Mouse (Mus musculus): ENCODE measurements around the gene Olfr1495. TPM values are rescaled to one million over a fixed set of nuclear protein-coding genes. Genes with fewer than 3 reads are reported as not detected.
"Not testable (repeated sequence)": the region's sequence is repeated elsewhere in the genome, so short reads cannot be mapped to it uniquely, and the experiment has no call there.

Olfr1495 gene
- polyA plus RNA-seq (2015; fragmentation: Nextera tagmentation; extraction: Ambion mirVana), result not detected in 2 replicates

DNA sequence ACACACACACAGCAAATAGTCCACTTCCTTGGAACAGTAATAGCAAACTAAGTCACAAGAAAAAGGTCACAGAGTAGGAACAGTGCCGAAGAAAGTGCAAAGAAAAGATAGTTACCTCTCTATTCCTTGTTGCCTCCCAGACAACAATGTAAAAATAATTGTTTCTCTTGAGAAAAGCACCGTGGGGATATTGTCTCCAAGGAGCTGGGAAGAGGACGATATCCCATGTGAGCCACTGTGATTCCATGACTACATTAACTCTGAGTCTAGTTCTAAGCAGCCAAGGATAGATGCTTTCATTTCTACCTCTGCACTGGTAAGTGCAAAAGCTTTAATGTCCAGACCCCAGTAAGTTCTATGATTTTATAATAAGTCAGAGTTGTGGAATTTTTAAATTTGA, at the start of gene Olfr1495:
Gene Olfr1495 (plus strand): TSS at position 301 of the 400 bp plus-strand sequence.
- no peak for ATAC-seq
- H3K4me3 ChIP-seq (replicated peaks), result no peak within 1 kb of the TSS
- no peaks in the 10 kb centered on the region for H3K9me3 ChIP-seq
- H3K4me1 ChIP-seq (replicated peaks), result no peaks in the 10 kb centered on the region
- H3K27me3 ChIP-seq (replicated peaks), result no peaks in the 10 kb centered on the region
- H3K36me3 ChIP-seq, result no peaks in the 10 kb centered on the region
- H3K4me2 ChIP-seq (replicated peaks), result no peak within 1 kb of the TSS
- WGBS, result 77% methylated on average over 3 of the region's 3 CpGs
- H3K9ac ChIP-seq, result no peak within 1 kb of the TSS
- no peak within 1 kb of the TSS for H3K27ac ChIP-seq

DNA sequence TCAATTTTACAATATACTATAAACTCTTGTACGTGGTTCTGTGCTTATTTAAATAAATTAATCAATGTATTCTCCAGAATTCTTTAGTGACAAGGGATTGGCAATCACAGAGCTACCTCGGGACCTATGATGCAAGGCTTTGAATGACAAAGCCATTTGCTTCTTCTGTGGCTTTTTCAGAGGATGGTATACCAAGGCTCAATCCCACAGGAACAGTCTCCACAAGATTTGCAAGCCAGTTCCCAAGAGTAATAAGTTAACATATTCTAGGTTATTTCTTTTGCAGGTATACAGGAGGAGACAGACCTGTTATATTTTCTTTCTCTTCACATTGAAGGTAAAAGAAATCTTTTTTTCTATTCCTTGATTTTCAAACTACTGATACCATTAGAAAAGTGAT, 41.4 kb upstream of the Olfr1495 start, which contains the start of gene Olfr1493-ps1:
Gene Olfr1493-ps1 (plus strand): TSS at position 301 of the 400 bp plus-strand sequence.
- Histone ChIP-seq H3K4me2 (replicated peaks) (no peak within 1 kb of the TSS), H3K4me1 (replicated peaks) (no peaks in the 10 kb centered on the region), H3K9ac (no peak within 1 kb of the TSS), H3K27me3 (replicated peaks) (no peaks in the 10 kb centered on the region), H3K4me3 (replicated peaks) (no peak within 1 kb of the TSS), H3K36me3 (no peaks in the 10 kb centered on the region), H3K27ac (no peak within 1 kb of the TSS), H3K9me3 (no peaks in the 10 kb centered on the region)
- no peak for ATAC-seq
- 57% methylated on average over 2 of the region's 2 CpGs for WGBS

DNA sequence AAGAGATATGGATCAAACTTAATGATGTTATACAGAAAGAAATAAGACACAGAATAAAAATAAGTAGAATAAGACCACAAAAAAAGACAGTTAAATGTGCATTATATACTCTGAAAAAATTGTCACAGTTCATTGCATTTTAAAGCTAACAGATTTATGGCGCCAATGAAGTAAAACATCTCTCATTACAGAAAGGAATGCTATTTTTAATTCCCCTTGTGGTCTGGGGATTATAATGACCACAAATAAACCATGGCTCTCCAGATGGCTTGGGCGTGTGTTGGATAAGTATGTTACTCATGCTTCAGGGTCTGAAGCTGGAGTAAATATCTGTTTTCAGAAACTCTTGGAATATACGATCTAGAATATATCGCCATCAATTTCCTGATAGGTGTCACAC, 25.0 kb upstream of the Olfr1495 start, which contains the start of gene Olfr1494:
Gene Olfr1494 (plus strand): TSS at position 301 of the 400 bp plus-strand sequence.
- H3K9me3 ChIP-seq, result no peaks in the 10 kb centered on the region
- no peak within 1 kb of the TSS for H3K4me3 ChIP-seq (replicated peaks)
- H3K36me3 ChIP-seq, result no peaks in the 10 kb centered on the region
- no peak within 1 kb of the TSS for H3K9ac ChIP-seq
- no peak within 1 kb of the TSS for H3K27ac ChIP-seq
- WGBS, result 83% methylated on average over 4 of the region's 4 CpGs
- H3K4me1 ChIP-seq (replicated peaks), result no peaks in the 10 kb centered on the region
- H3K4me2 ChIP-seq (replicated peaks), result no peak within 1 kb of the TSS
- H3K27me3 ChIP-seq (replicated peaks), result no peaks in the 10 kb centered on the region
- no peak for ATAC-seq

DNA sequence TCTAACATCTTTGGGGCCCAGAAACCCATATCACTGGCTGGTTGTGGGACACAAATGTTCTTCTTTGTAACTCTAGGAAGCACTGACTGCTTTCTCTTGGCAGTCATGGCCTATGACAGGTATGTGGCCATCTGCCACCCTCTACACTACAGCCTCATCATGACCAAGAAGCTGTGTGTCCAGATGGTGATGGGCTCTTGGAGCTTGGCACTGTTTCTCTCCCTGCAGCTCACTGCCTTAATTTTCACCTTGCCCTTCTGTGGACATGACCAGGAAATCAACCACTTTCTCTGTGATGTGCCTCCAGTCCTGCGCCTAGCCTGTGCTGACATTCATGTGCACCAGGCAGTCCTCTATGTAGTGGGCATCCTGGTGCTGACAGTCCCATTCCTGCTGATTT, 15.0 kb upstream of the Olfr1495 start:
- H3K9ac ChIP-seq, result no peak overlapping the region
- ATAC-seq, result no peak

DNA sequence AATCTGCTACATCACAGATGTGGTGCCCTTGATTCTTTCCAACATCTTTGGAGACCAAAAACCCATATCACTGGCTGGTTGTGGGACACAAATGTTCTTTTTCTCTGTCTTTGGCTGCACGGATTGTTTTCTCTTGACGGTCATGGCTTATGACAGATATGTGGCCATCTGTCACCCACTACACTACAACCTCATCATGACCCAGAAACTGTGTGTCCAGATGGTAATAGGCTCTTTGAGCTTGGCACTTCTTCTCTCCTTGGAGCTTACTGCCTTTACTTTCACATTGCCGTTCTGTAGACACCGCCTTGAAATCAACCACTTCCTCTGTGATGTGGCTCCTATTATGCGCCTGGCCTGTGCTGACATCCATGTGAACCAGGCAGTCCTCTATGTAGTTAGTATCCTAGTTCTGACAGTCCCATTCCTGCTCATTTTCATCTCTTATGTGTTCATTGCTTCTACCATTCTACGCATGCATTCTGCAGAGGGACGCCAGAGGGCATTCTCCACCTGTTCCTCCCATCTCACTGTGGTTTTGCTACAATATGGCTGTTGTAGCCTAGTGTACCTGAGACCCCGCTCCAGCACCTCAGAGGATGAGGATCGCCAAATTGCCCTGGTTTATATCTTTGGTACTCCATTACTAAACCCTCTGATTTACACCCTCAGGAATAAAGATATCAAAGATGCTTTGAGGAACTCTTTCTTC, 4.3 kb downstream of the Olfr1495 start:
- H3K27me3 ChIP-seq (replicated peaks), result no peaks in the 10 kb centered on the region
- no peaks in the 10 kb centered on the region for H3K4me1 ChIP-seq (replicated peaks)
- no peak overlapping the region for H3K4me3 ChIP-seq (replicated peaks)
- ATAC-seq, result no peak
- H3K27ac ChIP-seq, result no peak overlapping the region
- WGBS, result 90% methylated on average over 9 of the region's 9 CpGs
- H3K4me2 ChIP-seq (replicated peaks), result no peak overlapping the region
- no peak overlapping the region for H3K9ac ChIP-seq
- no peaks in the 10 kb centered on the region for H3K36me3 ChIP-seq
- H3K9me3 ChIP-seq, result no peaks in the 10 kb centered on the region

More for the DNA sequence above, 15.0 kb upstream of the Olfr1495 start:
- Histone ChIP-seq H3K4me2 (replicated peaks) (no peak overlapping the region), H3K27me3 (replicated peaks) (no peaks in the 10 kb centered on the region), H3K4me3 (replicated peaks) (no peak overlapping the region), H3K4me1 (replicated peaks) (no peaks in the 10 kb centered on the region), H3K9me3 (no peaks in the 10 kb centered on the region), H3K27ac (no peak overlapping the region), H3K36me3 (no peaks in the 10 kb centered on the region)
- WGBS, result 92% methylated on average over 1 of the region's 1 CpGs

DNA sequence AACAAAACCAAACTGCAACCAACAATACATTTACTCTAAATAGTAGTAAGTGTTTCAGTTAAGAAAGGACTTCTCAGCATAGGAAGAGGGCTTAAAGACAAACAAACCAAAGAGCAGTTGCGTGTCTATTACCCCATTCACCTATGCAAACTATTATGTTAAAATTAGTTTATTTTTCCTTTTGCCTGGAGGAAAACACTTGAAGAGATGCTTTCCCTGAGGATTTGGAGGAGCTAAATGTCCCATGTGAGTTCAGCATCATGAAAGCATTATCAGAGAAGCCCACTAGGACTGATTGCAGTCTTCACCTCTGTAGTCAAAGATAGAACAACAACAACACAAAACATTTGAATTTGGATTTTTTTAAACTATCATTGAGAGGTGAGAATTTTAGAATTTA, 13.2 kb downstream of the Olfr1495 start, which contains the start of gene Olfr1496:
Gene Olfr1496 (plus strand): TSS at position 301 of the 400 bp plus-strand sequence.
- ATAC-seq, result no peak
- WGBS, result 81% methylated on average over 1 of the region's 1 CpGs
- Histone ChIP-seq H3K4me1 (replicated peaks) (no peaks in the 10 kb centered on the region), H3K4me2 (replicated peaks) (no peak within 1 kb of the TSS), H3K27me3 (replicated peaks) (no peaks in the 10 kb centered on the region), H3K9ac (no peak within 1 kb of the TSS), H3K36me3 (no peaks in the 10 kb centered on the region), H3K4me3 (replicated peaks) (no peak within 1 kb of the TSS), H3K9me3 (no peaks in the 10 kb centered on the region), H3K27ac (no peak within 1 kb of the TSS)

DNA sequence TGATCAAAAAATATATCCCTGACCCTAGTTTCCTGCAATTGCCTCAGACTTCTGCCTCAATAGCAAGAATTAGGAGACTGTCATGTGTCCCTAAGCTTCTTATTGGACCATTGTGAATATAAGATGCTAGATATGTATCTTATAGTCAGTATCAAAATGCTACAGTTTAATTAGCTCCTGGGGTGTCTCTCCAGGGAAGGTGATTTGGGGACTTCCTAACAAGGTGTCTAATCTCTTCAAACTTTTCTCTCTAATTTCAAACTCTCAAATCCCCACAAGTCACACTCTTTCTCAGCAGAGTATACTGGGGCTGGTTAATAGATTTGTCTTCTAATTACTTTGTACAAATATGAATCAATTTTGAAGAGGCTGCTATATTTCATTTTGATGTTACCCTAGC, 33.7 kb downstream of the Olfr1495 start, which contains the start of gene Olfr1497:
Gene Olfr1497 (minus strand): TSS at position 101 of the 400 bp plus-strand sequence.
- no peak within 1 kb of the TSS for H3K27ac ChIP-seq
- H3K36me3 ChIP-seq, result no peaks in the 10 kb centered on the region
- H3K4me2 ChIP-seq (replicated peaks), result no peak within 1 kb of the TSS
- H3K9ac ChIP-seq, result no peak within 1 kb of the TSS
- H3K4me3 ChIP-seq (replicated peaks), result no peak within 1 kb of the TSS
- H3K27me3 ChIP-seq (replicated peaks), result no peaks in the 10 kb centered on the region
- no peaks in the 10 kb centered on the region for H3K4me1 ChIP-seq (replicated peaks)
- no peaks in the 10 kb centered on the region for H3K9me3 ChIP-seq
- ATAC-seq, result no peak

DNA sequence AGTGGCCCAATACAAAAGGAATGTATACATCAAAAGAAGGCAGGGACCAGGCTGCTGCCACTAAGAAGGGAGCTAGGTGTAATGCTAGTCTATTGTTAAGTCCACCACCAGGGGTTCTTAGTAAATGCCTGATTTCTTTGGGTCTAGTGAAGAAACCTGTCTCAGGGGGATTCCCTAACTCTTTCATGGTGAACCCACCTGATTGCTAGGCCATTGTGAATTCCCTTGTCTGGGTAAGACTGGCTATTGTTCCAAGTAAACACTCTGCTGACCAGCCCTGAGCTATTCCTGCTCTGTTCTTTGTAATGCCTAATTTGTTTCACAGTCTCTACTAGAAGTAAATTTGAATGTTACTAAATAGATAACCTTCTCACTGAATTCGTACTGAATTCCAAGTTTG, 41.1 kb downstream of the Olfr1495 start:
- not testable (repeated sequence) for H3K9me3 ChIP-seq; H3K27me3 ChIP-seq (replicated peaks); H3K4me1 ChIP-seq (replicated peaks); H3K4me2 ChIP-seq (replicated peaks); H3K27ac ChIP-seq; H3K9ac ChIP-seq; H3K36me3 ChIP-seq; ATAC-seq; H3K4me3 ChIP-seq (replicated peaks)
- WGBS, result 63% methylated on average over 1 of the region's 1 CpGs

DNA sequence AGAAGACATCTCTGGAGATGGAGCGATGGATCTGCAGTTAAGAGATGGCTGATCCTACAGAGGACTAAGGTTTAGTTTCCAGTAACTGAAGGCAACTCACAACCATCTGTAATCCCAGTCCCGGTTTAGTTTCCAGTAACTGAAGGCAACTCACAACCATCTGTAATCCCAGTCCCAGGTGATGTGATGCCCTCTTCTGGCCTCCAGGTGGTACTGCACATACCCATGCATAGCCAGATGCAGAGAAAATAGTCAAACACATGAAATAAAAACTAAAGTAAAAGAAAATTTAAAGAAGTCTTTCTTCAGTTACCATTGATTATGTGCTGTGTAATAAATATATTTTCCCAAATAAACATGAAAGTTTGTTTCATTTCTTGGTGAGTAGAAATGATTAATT, 48.4 kb downstream of the Olfr1495 start:
- Histone ChIP-seq H3K4me1 (replicated peaks) (no peaks in the 10 kb centered on the region), H3K9me3 (no peaks in the 10 kb centered on the region), H3K9ac (no peak overlapping the region), H3K27ac (no peak overlapping the region), H3K4me2 (replicated peaks) (no peak overlapping the region), H3K4me3 (replicated peaks) (no peak overlapping the region), H3K36me3 (no peaks in the 10 kb centered on the region), H3K27me3 (replicated peaks) (no peaks in the 10 kb centered on the region)
- 65% methylated on average over 2 of the region's 2 CpGs for WGBS
- ATAC-seq, result no peak

DNA sequence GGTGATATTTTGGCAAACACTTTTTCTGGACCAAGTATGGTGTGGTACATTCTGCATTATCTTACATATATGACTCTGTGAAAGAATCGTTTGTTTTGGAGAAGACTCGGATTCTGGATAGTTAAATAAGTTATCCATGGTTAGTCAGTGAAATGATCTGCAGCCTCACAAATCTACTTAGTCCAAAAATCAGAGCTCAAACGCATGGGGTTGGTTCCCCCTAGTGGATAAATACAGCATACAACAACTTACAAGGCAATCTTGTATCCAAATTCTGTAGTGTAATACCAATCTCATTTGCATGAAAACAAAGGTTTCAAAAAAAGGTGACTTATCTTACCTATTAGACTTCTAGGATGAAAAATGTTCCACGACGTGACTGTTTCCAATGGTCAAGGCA, 54.4 kb downstream of the Olfr1495 start:
- no peaks in the 10 kb centered on the region for H3K9me3 ChIP-seq
- H3K27me3 ChIP-seq (replicated peaks), result no peaks in the 10 kb centered on the region
- no peak overlapping the region for H3K4me2 ChIP-seq (replicated peaks)
- no peaks in the 10 kb centered on the region for H3K4me1 ChIP-seq (replicated peaks)
- ATAC-seq, result no peak
- H3K27ac ChIP-seq, result no peak overlapping the region
- no peaks in the 10 kb centered on the region for H3K36me3 ChIP-seq
- 25% methylated on average over 5 of the region's 5 CpGs for WGBS
- H3K4me3 ChIP-seq (replicated peaks), result no peak overlapping the region
- no peak overlapping the region for H3K9ac ChIP-seq

DNA sequence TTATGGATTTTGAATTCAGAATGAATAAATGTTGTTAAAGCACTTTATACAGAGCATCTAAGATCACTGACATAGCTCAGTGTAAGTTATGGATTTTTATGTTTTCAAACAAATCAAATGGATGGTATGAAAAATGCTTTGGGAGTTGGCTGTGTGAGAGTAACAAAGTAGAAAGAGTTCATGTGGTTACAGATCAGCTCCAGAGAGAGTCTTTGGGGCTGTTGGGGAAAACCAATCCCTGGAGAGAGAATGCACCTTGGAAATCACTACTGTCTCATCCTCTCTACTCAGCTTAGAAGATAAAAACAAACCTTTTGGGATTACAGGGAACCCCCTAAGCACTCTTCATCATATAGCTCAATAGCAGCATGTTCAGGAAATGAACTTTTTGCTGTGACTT, 54.9 kb downstream of the Olfr1495 start, which contains the start of gene Olfr1499:
Gene Olfr1499 (minus strand): TSS at position 101 of the 400 bp plus-strand sequence.
- Histone ChIP-seq H3K4me3 (replicated peaks) (no peak within 1 kb of the TSS), H3K4me1 (replicated peaks) (no peaks in the 10 kb centered on the region), H3K36me3 (no peaks in the 10 kb centered on the region), H3K27ac (no peak within 1 kb of the TSS), H3K9ac (no peak within 1 kb of the TSS), H3K27me3 (replicated peaks) (no peaks in the 10 kb centered on the region), H3K9me3 (no peaks in the 10 kb centered on the region), H3K4me2 (replicated peaks) (no peak within 1 kb of the TSS)
- ATAC-seq, result no peak

Data from intestine, embryonic 15.5 days (tissue).